Comparison of ENCODE assay signal across 9 mouse cellular contexts in the genomic region with DNA sequence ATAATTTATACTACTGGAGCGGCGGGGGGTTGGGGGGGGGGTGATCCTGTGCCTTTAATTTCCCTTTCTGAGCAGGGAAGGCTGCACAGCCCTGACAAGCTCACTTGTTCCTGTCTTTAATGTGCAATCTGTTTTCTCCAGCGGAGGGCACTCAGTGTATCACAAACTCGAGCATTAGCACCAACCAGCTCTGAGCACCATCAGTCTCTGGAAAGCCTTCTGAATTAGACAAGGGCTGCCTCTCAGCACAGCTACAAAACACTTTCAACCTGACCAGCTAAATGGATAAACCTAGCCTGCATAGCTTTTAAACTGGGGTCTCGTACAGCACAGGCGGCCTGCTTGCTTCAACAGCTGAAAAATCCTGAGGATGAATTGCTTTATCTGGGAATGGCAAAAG. TPM values are rescaled to one million over a fixed set of nuclear protein-coding genes. Genes with fewer than 3 reads are reported as not detected.
A peak's percentile ranks its signal among the peaks of the same experiment; 100 is the strongest.
DNase-seq lines count a peak whose midpoint lies in the region; TF ChIP-seq lines count a peak whose summit lies in the region.
"Had no signal": no experiment of that assay in that cellular context is flagged by ENCODE, and none has a peak within 500 bp of the region (broad histone marks: within the 10 kb centered on the region; RNA-seq: fewer than 3 reads in every experiment).

A gene (plus strand): TSS at position 113 of the 400 bp plus-strand sequence.

- H3K9me3 ChIP-seq in heart, embryonic 10.5 days: no peaks in the 10 kb centered on the region

- H3K27me3 ChIP-seq in heart, embryonic 10.5 days (ENCODE audit: insufficient read depth, poor library complexity, severe bottlenecking): no peaks in the 10 kb centered on the region
- no peaks in the 10 kb centered on the region for H3K27me3 ChIP-seq in cerebellum, adult 2 months (ENCODE audit: control insufficient read depth, insufficient read depth, low read length)

- TF ChIP-seq CTCF in cerebellum, adult 2 months (IDR thresholded peaks at IDR 0.05; ENCODE audit: borderline replicate concordance, insufficient read depth, low read depth, low read length): no peak

- H3K4me3 ChIP-seq in heart, embryonic 10.5 days: peak within 1 kb of the TSS; percentile 58
- H3K4me3 ChIP-seq in cerebellum, adult 2 months (replicated peaks; ENCODE audit: insufficient read depth, low read depth, low read length): peak within 1 kb of the TSS; percentile 87

- H3K4me1 ChIP-seq in heart, embryonic 10.5 days: no peaks in the 10 kb centered on the region
- no peaks in the 10 kb centered on the region for H3K4me1 ChIP-seq in cerebellum, adult 2 months (ENCODE audit: control insufficient read depth, insufficient read depth, low read length)

- intact Hi-C loops in heart, postnatal 36 days (cut with DNase I): no loop called here

- no peak within 1 kb of the TSS for H3K27ac ChIP-seq in heart, embryonic 10.5 days
- no peak within 1 kb of the TSS for H3K27ac ChIP-seq in cerebellum, adult 2 months (ENCODE audit: insufficient read depth, low read length)

- TF ChIP-seq POLR2A in cerebellum, adult 2 months (IDR thresholded peaks at IDR 0.05; ENCODE audit: borderline replicate concordance, insufficient read depth, low read length): no peak

- 10% methylated on average over 6 of the region's 6 CpGs for WGBS in heart, embryonic 10.5 days
- WGBS in cerebellum, adult 2 months: 13% methylated on average over 6 of the region's 6 CpGs

- DNase-seq in heart, embryonic 10.5 days (ENCODE audit: low spot score): no peak
- no peak for DNase-seq in heart, postnatal 36 days
- DNase-seq in cerebellum, adult 2 months: peak; percentile 31 to 54
- peak; percentile 46 for DNase-seq in forelimb bud, embryonic 11.5 days (ENCODE audit: low read depth, low spot score)
- DNase-seq in layer of hippocampus, postnatal 25 days (ENCODE audit: extremely low spot score in 1 of 2, low spot score in 1 of 2): peak; percentile 35 to 43
- peak; percentile 29 for DNase-seq in neural tube, embryonic 10.5 days (ENCODE audit: extremely low spot score, low spot score)
- DNase-seq in urinary bladder, postnatal 36 days (ENCODE audit: low spot score in 2 of 2): no peak
- DNase-seq in thymus, postnatal 36 days: no peak

- H3K36me3 ChIP-seq in heart, embryonic 10.5 days: no peaks in the 10 kb centered on the region

RNA-seq across cellular contexts. Expression of the gene that starts here (rescaled TPM):
- polyA plus RNA-seq in heart, embryonic 10.5 days (2016; fragmentation: Nextera tagmentation; extraction: Ambion mirVana): 1.0 and 2.1 TPM in 2 replicates
- not detected for total RNA-seq in heart, postnatal 36 days (2021)
- 7.7 and 9.0 TPM in 2 replicates for polyA plus RNA-seq in cerebellum, adult 2 months (2012; rRNA removed)
- total RNA-seq in layer of hippocampus, postnatal 25 days (2021): 10 to 100 TPM; 55.5 to 76.8 TPM
- polyA plus RNA-seq: small intestine, adult 2 months had no signal

Comparison
In these comparisons a context has a peak if more than half of its experiments do, and no peak if none do; other contexts are left out.
1. RNA of the gene that starts here (total RNA-seq): 55.5 to 76.8 TPM in layer of hippocampus, postnatal 25 days; not detected in heart, postnatal 36 days; every median in the first group is over 10 times any median in the second.
2. DNase-seq: peak in cerebellum, adult 2 months (2 of 2), forelimb bud, embryonic 11.5 days (single experiment), layer of hippocampus, postnatal 25 days (2 of 2) and neural tube, embryonic 10.5 days (single experiment); none in heart, embryonic 10.5 days (single experiment), heart, postnatal 36 days (0 of 2), urinary bladder, postnatal 36 days (0 of 2) and thymus, postnatal 36 days (0 of 2).